Mouse (Mus musculus) spleen, embryonic (tissue): ENCODE measurements around the gene Ankrd13a.

Experiments used
- CTCF ChIA-PET: fragments of 350-600 bp; sonication (Branson Sonifier 250); formaldehyde crosslinking; loops from one replicate; lab custom pipeline; 2022; lab: Charles Lee

Gene Ankrd13a

GRCm38 (mm10) chr5:114764812-114765735 lies 9.4 kb upstream of the Ankrd13a start:
- CTCF ChIA-PET = interaction anchor here (1.1 kb wide), 1 partner anchor 13 kb away, joined by 3 read pairs; no protein-coding TSS in a partner anchor

GRCm38 (mm10) chr5:114766686-114767085 lies 7.8 kb upstream of the Ankrd13a start:
- CTCF ChIA-PET = interaction anchor here (0.7 kb wide), 1 partner anchor 12 kb away, joined by 3 read pairs; no protein-coding TSS in a partner anchor

GRCm38 (mm10) chr5:114767185-114767584 lies 7.3 kb upstream of the Ankrd13a start:
- CTCF ChIA-PET = interaction anchor here (0.6 kb wide), 1 partner anchor 457 kb away, joined by 3 read pairs; no protein-coding TSS in a partner anchor

GRCm38 (mm10) chr5:114769786-114770185 lies 4.7 kb upstream of the Ankrd13a start:
- CTCF ChIA-PET = no interaction called here

GRCm38 (mm10) chr5:114771796-114772195 lies 2.7 kb upstream of the Ankrd13a start:
- CTCF ChIA-PET = no interaction called here

GRCm38 (mm10) chr5:114772456-114773203 lies 1.8 kb upstream of the Ankrd13a start:
- CTCF ChIA-PET = no interaction called here

- CTCF ChIA-PET = interaction anchor here (1.0 to 1.2 kb wide), 2 partner anchors 10 to 22 kb away, joined by 3 read pairs; no protein-coding TSS in a partner anchor
Measured at GRCm38 (mm10) chr5:114773211-114773710, 1.2 kb upstream of the Ankrd13a start.

- CTCF ChIA-PET = interaction anchor here (1.0 to 1.2 kb wide), 2 partner anchors 9 to 22 kb away, joined by 3 read pairs; no protein-coding TSS in a partner anchor
Measured at GRCm38 (mm10) chr5:114773780-114774179, 697 bp upstream of the Ankrd13a start.

- CTCF ChIA-PET = no interaction called here
Measured at GRCm38 (mm10) chr5:114775056-114775979, 841 bp downstream of the Ankrd13a start, which contains the start of gene Git2. TSS of gene Git2 (minus strand) at chr5:114775517.

GRCm38 (mm10) chr5:114776174-114776573 lies 1.7 kb downstream of the Ankrd13a start:
- CTCF ChIA-PET = no interaction called here

GRCm38 (mm10) chr5:114779956-114780489 lies 5.5 kb downstream of the Ankrd13a start:
- CTCF ChIA-PET = interaction anchor here (0.7 kb wide), 1 partner anchor 48 kb away, joined by 4 read pairs; no protein-coding TSS in a partner anchor

- CTCF ChIA-PET = interaction anchor here (0.7 to 0.9 kb wide), 3 partner anchors 43 to 86 kb away, joined by 4 to 6 read pairs (median 5); no protein-coding TSS in a partner anchor
Measured at GRCm38 (mm10) chr5:114780912-114781311, 6.4 kb downstream of the Ankrd13a start.

GRCm38 (mm10) chr5:114782991-114783390 lies 8.5 kb downstream of the Ankrd13a start:
- CTCF ChIA-PET = interaction anchor here (0.7 kb wide), 1 partner anchor 9 kb away, joined by 3 read pairs; no protein-coding TSS in a partner anchor

GRCm38 (mm10) chr5:114783405-114784163 lies 9.1 kb downstream of the Ankrd13a start:
- CTCF ChIA-PET = interaction anchor here (0.6 to 0.7 kb wide), 4 partner anchors 10 to 118 kb away, joined by 3 to 5 read pairs (median 4); no protein-coding TSS in a partner anchor

- CTCF ChIA-PET = interaction anchor here (0.6 to 0.7 kb wide), 5 partner anchors 16 to 478 kb away, joined by 5 to 7 read pairs (median 6); no protein-coding TSS in a partner anchor
Measured at GRCm38 (mm10) chr5:114784622-114785165, 10.2 kb downstream of the Ankrd13a start.

- CTCF ChIA-PET = interaction anchor here (0.6 to 0.7 kb wide), 3 partner anchors 16 to 477 kb away, joined by 6 to 7 read pairs (median 6); no protein-coding TSS in a partner anchor
Measured at GRCm38 (mm10) chr5:114785196-114785595, 10.7 kb downstream of the Ankrd13a start.

- CTCF ChIA-PET = no interaction called here
Measured at GRCm38 (mm10) chr5:114793317-114793716, 18.8 kb downstream of the Ankrd13a start.

- CTCF ChIA-PET = interaction anchor here (0.7 to 1.5 kb wide), 2 partner anchors 18 to 21 kb away, joined by 3 to 4 read pairs; no protein-coding TSS in a partner anchor
Measured at GRCm38 (mm10) chr5:114794609-114795008, 20.1 kb downstream of the Ankrd13a start.
